Mouse (Mus musculus) monocyte, adult 5-6 weeks (primary cell): ENCODE measurements around the gene Acsm1. TPM values are rescaled to one million over a fixed set of nuclear protein-coding genes. Genes with fewer than 3 reads are reported as not detected.
"Not testable (repeated sequence)": the region's sequence is repeated elsewhere in the genome, so short reads cannot be mapped to it uniquely, and the experiment has no call there.

Experiments used
- ATAC-seq: fragments of 153-309, 156-312 bp; replicated peaks from 2 replicates; pipeline ENCODE4 v1.8.0; 2017; ENCODE audit warnings: mild to moderate bottlenecking; ENCODE audit not compliant: low TSS enrichment, insufficient number of reproducible peaks, severe bottlenecking, poor library complexity, low FRiP score
- total RNA-seq: library from RNA; stranded (forward); fragments of 200-1000, 200-491, 200-594 nt; gene quantifications from 3 replicates; pipeline ENCODE4 v1.2.3, GENCODE M21; 2017

The Acsm1 gene
- total RNA-seq, result not detected in 3 replicates

GRCm38 (mm10) chr7:119606664-119607076 is at the start of gene Acsm1:
Acsm1 (plus strand) TSS chr7:119607026.
- no peak for ATAC-seq

- no peak for ATAC-seq
Measured at GRCm38 (mm10) chr7:119559789-119560451, 46.9 kb upstream of the Acsm1 start.

- ATAC-seq, result no peak
Measured at GRCm38 (mm10) chr7:119560452-119560835, 46.4 kb upstream of the Acsm1 start.

- ATAC-seq, result no peak
Measured at GRCm38 (mm10) chr7:119561441-119561840, 45.4 kb upstream of the Acsm1 start.

- ATAC-seq, result not testable (repeated sequence)
Measured at GRCm38 (mm10) chr7:119562476-119562875, 44.4 kb upstream of the Acsm1 start.

- ATAC-seq, result no peak
Measured at GRCm38 (mm10) chr7:119594530-119595107, 12.2 kb upstream of the Acsm1 start.

- ATAC-seq, result no peak
Measured at GRCm38 (mm10) chr7:119595306-119595705, 11.5 kb upstream of the Acsm1 start.

- no peak for ATAC-seq
Measured at GRCm38 (mm10) chr7:119596536-119596935, 10.3 kb upstream of the Acsm1 start.

GRCm38 (mm10) chr7:119601195-119601953 is 5.5 kb upstream of the Acsm1 start:
- ATAC-seq, result no peak

GRCm38 (mm10) chr7:119601954-119602317 is 4.9 kb upstream of the Acsm1 start:
- ATAC-seq, result no peak

GRCm38 (mm10) chr7:119604903-119605483 is 1.8 kb upstream of the Acsm1 start:
- no peak for ATAC-seq

GRCm38 (mm10) chr7:119605926-119606663 is 731 bp upstream of the Acsm1 start:
- ATAC-seq, result no peak

GRCm38 (mm10) chr7:119607796-119608515 is 1.1 kb downstream of the Acsm1 start:
- no peak for ATAC-seq

- ATAC-seq, result no peak
Measured at GRCm38 (mm10) chr7:119616531-119616930, 9.7 kb downstream of the Acsm1 start.

GRCm38 (mm10) chr7:119617593-119617992 is 10.8 kb downstream of the Acsm1 start:
- no peak for ATAC-seq

- no peak for ATAC-seq
Measured at GRCm38 (mm10) chr7:119618209-119618935, 11.5 kb downstream of the Acsm1 start.

- no peak for ATAC-seq
Measured at GRCm38 (mm10) chr7:119620157-119620556, 13.3 kb downstream of the Acsm1 start.

- ATAC-seq, result no peak
Measured at GRCm38 (mm10) chr7:119638773-119639172, 31.9 kb downstream of the Acsm1 start.
